Mouse (Mus musculus) mouse trophoblast stem cell (cell line): ENCODE results near the gene Gm2016.
"Not testable (repeated sequence)": the region's sequence is repeated elsewhere in the genome, so short reads cannot be mapped to it uniquely, and the experiment has no call there.

Experiments
- in situ Hi-C, 2 experiments: fragments of 300-500 bp; cut with MseI, MboI; formaldehyde crosslinking; loops; 2 replicates in 1 of 2; 3 replicates in 1 of 2; pipeline ENCODE4 v1.15.1; 2025

Gene Gm2016

DNA sequence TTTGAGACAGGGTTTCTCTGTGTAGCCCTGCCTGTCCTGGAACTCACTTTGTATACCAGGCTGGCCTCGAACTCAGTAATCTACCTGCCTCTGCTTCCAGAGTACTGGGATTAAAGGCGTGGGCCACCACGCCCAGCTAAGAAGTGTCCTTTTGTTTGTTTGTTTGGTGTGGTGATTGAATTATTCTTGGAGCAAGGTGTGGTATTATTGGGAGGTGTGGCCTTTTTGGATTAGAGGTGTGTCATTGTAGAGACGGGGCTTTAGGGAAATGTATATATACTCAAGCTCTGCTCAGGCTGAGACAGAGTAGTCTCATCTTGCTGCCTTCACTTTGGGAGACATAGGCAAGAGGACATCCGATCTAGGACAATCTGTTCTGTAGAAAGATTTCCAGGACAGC lies at the start of gene Gm2016:
Gene Gm2016 (plus strand): TSS at position 301 of the 400 bp plus-strand sequence.
- in situ Hi-C loops = not testable (repeated sequence)

GRCm38 (mm10) chr12:87842239-87842638 lies 31.6 kb upstream of the Gm2016 start, which contains the start of gene Gm2001:
Gene Gm2001 (minus strand): TSS chr12:87842339.
- in situ Hi-C loops = not testable (repeated sequence)

DNA sequence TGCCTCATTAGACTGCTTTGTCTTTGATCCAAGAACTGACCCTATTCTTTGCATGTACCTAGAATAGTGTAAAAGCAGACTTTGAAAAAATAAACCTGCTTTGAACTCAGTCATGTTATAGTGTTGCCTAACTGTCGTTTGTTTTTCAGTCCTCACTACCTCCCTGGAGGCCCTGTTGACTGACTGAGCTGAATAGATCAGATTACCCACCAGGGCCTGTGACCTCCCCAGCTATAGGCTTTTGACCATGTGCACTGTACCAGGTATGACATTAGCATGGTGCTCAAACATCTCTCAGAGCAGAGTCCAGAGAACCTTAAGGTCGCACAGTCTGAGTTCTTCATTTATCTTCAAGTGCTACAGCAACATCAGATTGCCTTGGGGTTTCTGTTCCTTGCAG lies 23.2 kb upstream of the Gm2016 start:
- in situ Hi-C loops = not testable (repeated sequence)

GRCm38 (mm10) chr12:87856067-87856466 lies 17.8 kb upstream of the Gm2016 start:
- in situ Hi-C loops = not testable (repeated sequence)

DNA sequence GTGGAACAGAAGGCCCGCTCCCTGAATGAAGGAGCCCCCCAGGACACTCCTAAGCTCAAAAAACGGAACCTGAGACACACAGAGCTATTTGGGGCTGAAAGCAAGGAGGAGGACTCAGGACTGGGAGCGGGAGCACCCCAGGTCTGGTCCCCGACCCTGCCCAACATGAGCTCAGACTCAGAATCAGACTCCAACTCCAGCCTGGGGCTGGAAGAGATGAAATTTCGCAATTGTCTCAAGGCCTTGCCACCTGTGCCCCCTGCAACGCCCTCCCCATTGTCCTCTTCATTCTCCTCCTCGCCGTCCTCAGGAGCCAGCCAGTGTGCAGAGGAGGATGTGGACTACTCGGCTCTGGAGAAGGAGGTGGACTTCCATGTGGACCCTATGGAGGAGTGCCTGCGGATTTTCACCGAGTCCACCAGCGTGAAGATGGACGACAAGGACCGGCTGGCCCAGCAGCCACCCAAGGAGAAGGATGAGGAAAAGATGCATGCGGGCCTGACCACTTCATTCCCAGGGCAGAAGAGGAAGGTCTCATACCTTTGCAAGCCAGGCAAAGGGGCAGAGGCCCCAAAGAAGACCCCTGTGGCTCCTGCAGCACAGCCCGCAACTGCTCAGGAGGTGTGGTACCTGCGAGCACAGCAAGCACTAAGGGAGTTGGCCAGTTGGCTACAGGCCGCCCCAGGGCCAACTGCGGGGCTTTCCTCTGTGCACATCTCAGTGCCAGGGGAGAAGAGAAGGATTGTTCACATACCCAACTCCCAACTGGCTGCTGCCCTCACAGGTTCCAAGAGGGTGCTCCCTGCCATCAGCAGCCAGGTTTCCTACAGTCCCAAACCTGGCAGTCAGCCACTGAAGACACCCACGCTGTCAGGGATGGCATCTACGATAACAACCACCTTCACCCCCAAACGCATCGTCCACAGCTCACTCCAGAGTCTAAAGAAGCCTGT lies 11.9 kb upstream of the Gm2016 start:
- in situ Hi-C loops = not testable (repeated sequence)

DNA sequence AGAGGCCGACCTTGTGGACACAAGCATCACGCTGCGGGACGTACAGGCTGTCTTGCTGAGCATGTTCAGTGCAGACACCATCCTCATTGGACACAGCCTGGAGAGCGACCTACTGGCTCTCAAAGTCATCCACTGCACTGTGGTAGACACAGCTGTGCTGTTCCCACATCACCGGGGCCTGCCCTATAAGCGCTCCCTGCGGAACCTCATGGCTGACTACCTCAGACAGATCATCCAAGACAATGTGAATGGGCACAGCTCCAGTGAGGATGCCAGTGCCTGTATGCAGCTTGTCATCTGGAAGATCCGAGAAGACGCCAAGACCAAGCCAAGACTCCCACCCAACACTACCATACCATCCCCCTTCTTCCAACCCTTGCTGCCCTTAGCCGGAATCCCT lies 10.2 kb upstream of the Gm2016 start:
- in situ Hi-C loops = not testable (repeated sequence)

DNA sequence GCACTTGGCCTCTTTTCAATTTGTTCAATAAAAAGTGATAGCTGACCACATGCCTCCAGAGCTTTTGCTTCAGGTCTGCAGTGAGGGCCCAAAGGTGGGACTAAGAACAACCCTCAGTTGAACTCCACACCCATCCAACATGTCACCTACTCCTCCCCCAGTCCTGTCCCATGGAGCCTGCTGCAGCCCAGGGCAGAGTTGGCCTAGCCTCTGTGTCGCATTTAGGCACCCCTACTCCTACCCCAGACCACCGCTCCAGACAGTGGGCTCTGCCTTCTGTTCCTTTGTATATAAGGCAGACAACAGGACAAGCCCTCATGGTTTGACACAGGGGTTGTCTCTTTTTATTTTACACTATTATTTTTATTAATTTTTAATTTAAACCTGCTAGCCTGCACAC lies 9.8 kb upstream of the Gm2016 start:
- in situ Hi-C loops = not testable (repeated sequence)

DNA sequence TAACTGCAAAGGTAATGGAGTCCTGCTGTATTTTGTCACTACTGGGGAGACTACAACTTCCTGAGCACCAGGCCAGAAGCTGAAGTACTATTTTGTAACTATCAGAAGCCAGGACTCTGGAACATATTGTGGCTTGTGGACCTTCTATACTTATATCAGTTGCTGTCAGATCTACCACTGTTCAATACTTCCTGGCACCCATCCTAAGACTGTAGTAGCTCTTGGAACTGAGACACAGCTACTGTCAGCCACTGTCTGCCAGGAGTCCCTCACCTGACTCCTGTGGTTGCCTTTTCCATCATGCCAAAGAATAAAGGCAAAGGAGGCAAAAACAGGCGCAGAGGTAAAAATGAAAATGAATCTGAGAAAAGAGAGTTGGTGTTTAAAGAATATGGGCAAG lies 21.2 kb downstream of the Gm2016 start, which contains the start of gene Gm2022:
Gene Gm2022 (plus strand): TSS at position 301 of the 400 bp plus-strand sequence.
- in situ Hi-C loops = loop anchor here in 1 of 2 experiments (25.0 kb wide), 1 partner anchor 367 kb away; the partner anchor contains the start of genes Gm5662 and Gm8332

GRCm38 (mm10) chr12:87919721-87920120 lies 45.8 kb downstream of the Gm2016 start, which contains the start of gene Gm2035:
Gene Gm2035 (minus strand): TSS chr12:87919857.
- in situ Hi-C loops = not testable (repeated sequence)
